Mouse (Mus musculus) hindbrain, postnatal 0 days (tissue): ENCODE measurements around the gene Kank2. TPM values are rescaled to one million over a fixed set of nuclear protein-coding genes. Genes with fewer than 3 reads are reported as not detected.

Experiments
- ATAC-seq: fragments of 200-750 bp; cut with Nextera tagmentation; 2 replicates; pipeline ENCODE4 v1.8.0; 2017; ENCODE audit warnings: mild to moderate bottlenecking, moderate TSS enrichment, moderate library complexity
- DNase-seq: peaks from one replicate; pipeline ENCODE4 v3.0.0-alpha.2; 2015; ENCODE audit warnings: low spot score
- H3K27ac ChIP-seq: fragments of 300-500 bp; sonication (generic); 2 replicates; pipeline ENCODE4 v1.5.1; 2014; ENCODE audit warnings: mild to moderate bottlenecking
- H3K27me3 ChIP-seq: fragments of 300-500 bp; sonication (generic); 2 replicates; pipeline ENCODE4 v1.6.1; 2014; ENCODE audit warnings: low read length, mixed read lengths; ENCODE audit not compliant: insufficient read depth
- H3K36me3 ChIP-seq: fragments of 300-500 bp; sonication (generic); 2 replicates; pipeline ENCODE4 v1.6.1; 2014; ENCODE audit warnings: low read length, mixed read lengths; ENCODE audit not compliant: insufficient read depth
- H3K4me1 ChIP-seq: fragments of 300-500 bp; sonication (generic); 2 replicates; pipeline ENCODE4 v1.6.1; 2014; ENCODE audit warnings: antibody characterized with exemption, low read length, mixed read lengths; ENCODE audit not compliant: insufficient read depth
- H3K4me2 ChIP-seq: fragments of 300-500 bp; sonication (generic); 2 replicates; pipeline ENCODE4 v1.6.1; 2014; ENCODE audit warnings: low read depth, mild to moderate bottlenecking, low read length, moderate library complexity, mixed read lengths
- H3K4me3 ChIP-seq: fragments of 300-500 bp; sonication (generic); 2 replicates; pipeline ENCODE4 v1.5.1; 2014; ENCODE audit warnings: low read length
- H3K9ac ChIP-seq: fragments of 300-500 bp; sonication (generic); replicated peaks from 2 replicates; pipeline ENCODE4 v1.6.1; 2014; ENCODE audit warnings: mild to moderate bottlenecking, low read length, moderate library complexity, mixed read lengths
- H3K9me3 ChIP-seq: fragments of 300-500 bp; sonication (generic); 2 replicates; pipeline ENCODE4 v1.6.1; 2016; ENCODE audit warnings: low read length, mixed read lengths
- CTCF ChIP-seq: IDR thresholded peaks from 2 replicates; pipeline ENCODE4 v1.5.1; 2016; ENCODE audit warnings: antibody characterized with exemption, control low read depth, low read depth
- WGBS: fragments of 180-500 bp; shearing (Covaris S2); extraction: QIAGEN DNeasy Blood & Tissue Kit; methylation state at CpG from one replicate; pipeline ENCODE4 v1.1.7; 2014; 5-methylcytosine and 5-hydroxymethylcytosine counted together
- polyA plus RNA-seq: library from polyadenylated mRNA; unstranded; fragments of >200 nt; fragmentation: Nextera tagmentation; extraction: Ambion mirVana; gene quantifications from 2 replicates; pipeline ENCODE4 v1.2.1, GENCODE M21; 2015
- total RNA-seq: library from RNA; depleted of rRNA; stranded (reverse); fragments of >200 nt; gene quantifications from 2 replicates; pipeline ENCODE4 v1.2.3, GENCODE M21; 2014

Kank2 gene
- total and polyA plus RNA-seq, 2 experiments from 2014 or later = 3.1 to 19.1 TPM

- H3K9ac ChIP-seq = no peak overlapping the region
- TF ChIP-seq CTCF = no peak
- H3K27me3 ChIP-seq = no peaks in the 10 kb centered on the region
- no peak overlapping the region for H3K4me2 ChIP-seq
- no peak overlapping the region for H3K4me3 ChIP-seq
- H3K4me1 ChIP-seq = no peaks in the 10 kb centered on the region
- peaks cover 62% of the 10 kb centered on the region for H3K36me3 ChIP-seq
- no peak for ATAC-seq
- 73% methylated on average over 17 of the region's 17 CpGs for WGBS
- no peaks in the 10 kb centered on the region for H3K9me3 ChIP-seq
- DNase-seq = no peak
- no peak overlapping the region for H3K27ac ChIP-seq
Measured at GRCm38 (mm10) chr9:21733446-21733845, 65.1 kb downstream of the Kank2 start.

- Histone ChIP-seq H3K9ac (no peak overlapping the region), H3K27ac (no peak overlapping the region), H3K27me3 (no peaks in the 10 kb centered on the region), H3K9me3 (no peaks in the 10 kb centered on the region), H3K36me3 (peaks cover 50% of the 10 kb centered on the region), H3K4me1 (no peaks in the 10 kb centered on the region), H3K4me2 (no peak overlapping the region), H3K4me3 (no peak overlapping the region)
- 95% methylated on average over 9 of the region's 9 CpGs for WGBS
- no peak for TF ChIP-seq CTCF
- DNase-seq = no peak
- no peak for ATAC-seq
Measured at GRCm38 (mm10) chr9:21732288-21732687, 66.3 kb downstream of the Kank2 start.

GRCm38 (mm10) chr9:21729264-21729663, 69.3 kb downstream of the Kank2 start:
- WGBS = 82% methylated on average over 7 of the region's 7 CpGs
- H3K27me3 ChIP-seq = no peaks in the 10 kb centered on the region
- no peak overlapping the region for H3K4me3 ChIP-seq
- no peak for TF ChIP-seq CTCF
- H3K9ac ChIP-seq = no peak overlapping the region
- H3K9me3 ChIP-seq = no peaks in the 10 kb centered on the region
- peaks cover 23% of the 10 kb centered on the region for H3K36me3 ChIP-seq
- no peak for DNase-seq
- no peak for ATAC-seq
- H3K4me1 ChIP-seq = peaks cover 12% of the 10 kb centered on the region; the same call in 1 of the 2 replicates
- no peak overlapping the region for H3K27ac ChIP-seq
- H3K4me2 ChIP-seq = no peak overlapping the region

GRCm38 (mm10) chr9:21728261-21728832, 70.2 kb downstream of the Kank2 start:
- H3K4me3 ChIP-seq = no peak overlapping the region
- H3K4me1 ChIP-seq = peaks cover 12% of the 10 kb centered on the region; the same call in 1 of the 2 replicates
- no peak overlapping the region for H3K27ac ChIP-seq
- TF ChIP-seq CTCF = no peak
- H3K4me2 ChIP-seq = no peak overlapping the region
- H3K9me3 ChIP-seq = no peaks in the 10 kb centered on the region
- H3K9ac ChIP-seq = no peak overlapping the region
- no peaks in the 10 kb centered on the region for H3K27me3 ChIP-seq
- no peak for ATAC-seq
- DNase-seq = no peak
- peaks cover 15% of the 10 kb centered on the region for H3K36me3 ChIP-seq
- 87% methylated on average over 10 of the region's 10 CpGs for WGBS

- no peaks in the 10 kb centered on the region for H3K27me3 ChIP-seq
- TF ChIP-seq CTCF = no peak
- peak overlapping the region; percentile 35; the same call in 1 of the 2 replicates for H3K9ac ChIP-seq
- whole genome bisulfite sequencing = 65% methylated on average over 14 of the region's 14 CpGs
- H3K4me3 ChIP-seq = no peak overlapping the region
- peak overlapping the region; percentile 76 for H3K4me2 ChIP-seq
- DNase-seq = peak; percentile 15
- H3K27ac ChIP-seq = no peak overlapping the region; the same call in 1 of the 2 replicates
- H3K36me3 ChIP-seq = no peaks in the 10 kb centered on the region
- ATAC-seq = no peak
- no peaks in the 10 kb centered on the region for H3K9me3 ChIP-seq
- peaks cover 12% of the 10 kb centered on the region; the same call in 1 of the 2 replicates for H3K4me1 ChIP-seq
Measured at GRCm38 (mm10) chr9:21726218-21726975, 72.1 kb downstream of the Kank2 start.

- Histone ChIP-seq H3K4me2 (peak overlapping the region; percentile 76), H3K9me3 (no peaks in the 10 kb centered on the region), H3K27ac (0 out of 2 replicates have a peak overlapping the region, but pooled peaks have one; percentile 72), H3K27me3 (no peaks in the 10 kb centered on the region), H3K4me1 (peaks cover 12% of the 10 kb centered on the region; the same call in 1 of the 2 replicates), H3K4me3 (peak overlapping the region; percentile 64; the same call in 1 of the 2 replicates), H3K36me3 (no peaks in the 10 kb centered on the region), H3K9ac (peak overlapping the region; percentile 54; the same call in 1 of the 2 replicates)
- WGBS = 84% methylated on average over 23 of the region's 23 CpGs
- ATAC-seq = no peak
- DNase-seq = no peak
- no peak for TF ChIP-seq CTCF
Measured at GRCm38 (mm10) chr9:21725224-21726121, 73.1 kb downstream of the Kank2 start.
